Mouse (Mus musculus) bone marrow macrophage, adult 2 months (primary cell): ENCODE measurements around the gene Inip.

ENCODE experiments used
- CTCF ChIP-seq: IDR thresholded peaks from 2 replicates; pipeline ENCODE4 v1.5.1; 2012; ENCODE audit warnings: low read depth, mild to moderate bottlenecking, low read length, moderate library complexity
- POLR2A ChIP-seq: IDR thresholded peaks from 2 replicates; pipeline ENCODE4 v1.6.1; 2012; ENCODE audit warnings: mild to moderate bottlenecking, low read depth, low read length, borderline replicate concordance

DNA sequence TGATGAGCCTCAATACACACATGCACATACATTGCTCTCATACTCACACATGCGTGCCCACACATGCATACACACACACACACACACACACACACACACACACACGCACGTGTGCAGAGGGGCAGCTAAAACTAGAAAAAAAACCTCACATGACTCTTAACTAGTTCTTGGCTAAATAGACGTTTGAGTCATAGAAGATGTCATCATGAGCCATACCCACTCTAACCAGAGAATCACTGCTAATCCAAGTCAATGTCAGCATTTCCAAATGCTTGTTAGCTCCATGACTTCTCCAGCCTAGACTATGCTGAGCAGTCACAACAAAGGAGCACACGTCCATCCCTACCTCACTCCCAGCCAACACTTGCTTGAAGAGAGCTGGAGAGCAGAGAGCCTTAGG is 1.2 kb downstream of the Inip start:
- TF ChIP-seq CTCF (no peak), POLR2A (no peak)
